Comparison of ENCODE assay signal across 12 mouse cellular contexts in genomic region chr11:33740187-33740586, GRCm38 (mm10).
"Had no signal": no experiment of that assay in that cellular context is flagged by ENCODE, and none has a peak within 500 bp of the region (broad histone marks: within the 10 kb centered on the region; RNA-seq: fewer than 3 reads in every experiment).

No protein-coding gene starts in this region.

- H3K36me3 ChIP-seq: midbrain, embryonic 10.5 days; midbrain, embryonic 12.5 days; neural tube, embryonic 12.5 days; stomach, embryonic 15.5 days had no signal

- H3K4me3 ChIP-seq: midbrain, embryonic 10.5 days; midbrain, embryonic 12.5 days; neural tube, embryonic 12.5 days; stomach, embryonic 15.5 days had no signal

- DNase-seq: lung, adult 18-20 months; lung, embryonic 14.5 days; lung, postnatal 10 days; lung, postnatal 4 days; midbrain, embryonic 14.5 days; right cerebral cortex, postnatal 14 days; thymus, postnatal 14 days; thymus, postnatal 36 days had no signal

- H3K27me3 ChIP-seq: neural tube, embryonic 12.5 days; stomach, embryonic 15.5 days had no signal
